Mouse (Mus musculus) embryonic facial prominence, embryonic 15.5 days (tissue): ENCODE data around the gene Pot1b. TPM values are rescaled to one million over a fixed set of nuclear protein-coding genes. Genes with fewer than 3 reads are reported as not detected.

Source experiments
- ATAC-seq: fragments of 200-750 bp; cut with Nextera tagmentation; 2 replicates; pipeline ENCODE4 v1.8.0; 2017; ENCODE audit warnings: low read depth, moderate TSS enrichment; ENCODE audit not compliant: insufficient number of reproducible peaks, low FRiP score, low TSS enrichment
- H3K27ac ChIP-seq: fragments of 300-500 bp; sonication (generic); replicated peaks from 2 replicates; pipeline ENCODE4 v1.5.1; 2015; ENCODE audit warnings: mild to moderate bottlenecking, inconsistent platforms
- H3K27me3 ChIP-seq: fragments of 300-500 bp; sonication (generic); 2 replicates; pipeline ENCODE4 v1.6.1; 2015; ENCODE audit warnings: inconsistent platforms
- H3K36me3 ChIP-seq: fragments of 300-500 bp; sonication (generic); 2 replicates; pipeline ENCODE4 v1.6.1; 2015; ENCODE audit warnings: mild to moderate bottlenecking, inconsistent platforms
- H3K4me1 ChIP-seq: fragments of 300-500 bp; sonication (generic); 2 replicates; pipeline ENCODE4 v1.6.1; 2015; ENCODE audit warnings: inconsistent platforms
- H3K4me2 ChIP-seq: fragments of 300-500 bp; sonication (generic); replicated peaks from 2 replicates; pipeline ENCODE4 v1.6.1; 2015; ENCODE audit warnings: mild to moderate bottlenecking, inconsistent platforms
- H3K4me3 ChIP-seq: fragments of 300-500 bp; sonication (generic); replicated peaks from 2 replicates; pipeline ENCODE4 v1.5.1; 2015; ENCODE audit warnings: mild to moderate bottlenecking, inconsistent platforms
- H3K9ac ChIP-seq: fragments of 300-500 bp; sonication (generic); 2 replicates; pipeline ENCODE4 v1.6.1; 2015; ENCODE audit warnings: inconsistent platforms
- H3K9me3 ChIP-seq: fragments of 300-500 bp; sonication (generic); replicated peaks from 2 replicates; pipeline ENCODE4 v1.6.1; 2016; ENCODE audit warnings: inconsistent platforms
- WGBS: fragments of 180-500 bp; shearing (Covaris S2); methylation state at CpG from one replicate; pipeline ENCODE4 v1.1.7; 2015; 5-methylcytosine and 5-hydroxymethylcytosine counted together
- polyA plus RNA-seq: library from polyadenylated mRNA; unstranded; fragments of >200 nt; fragmentation: Nextera tagmentation; extraction: Ambion mirVana; gene quantifications from 2 replicates; pipeline ENCODE4 v1.2.1, GENCODE M21; 2015

Pot1b gene
- 7.7 and 11.3 TPM in 2 replicates for polyA plus RNA-seq

DNA sequence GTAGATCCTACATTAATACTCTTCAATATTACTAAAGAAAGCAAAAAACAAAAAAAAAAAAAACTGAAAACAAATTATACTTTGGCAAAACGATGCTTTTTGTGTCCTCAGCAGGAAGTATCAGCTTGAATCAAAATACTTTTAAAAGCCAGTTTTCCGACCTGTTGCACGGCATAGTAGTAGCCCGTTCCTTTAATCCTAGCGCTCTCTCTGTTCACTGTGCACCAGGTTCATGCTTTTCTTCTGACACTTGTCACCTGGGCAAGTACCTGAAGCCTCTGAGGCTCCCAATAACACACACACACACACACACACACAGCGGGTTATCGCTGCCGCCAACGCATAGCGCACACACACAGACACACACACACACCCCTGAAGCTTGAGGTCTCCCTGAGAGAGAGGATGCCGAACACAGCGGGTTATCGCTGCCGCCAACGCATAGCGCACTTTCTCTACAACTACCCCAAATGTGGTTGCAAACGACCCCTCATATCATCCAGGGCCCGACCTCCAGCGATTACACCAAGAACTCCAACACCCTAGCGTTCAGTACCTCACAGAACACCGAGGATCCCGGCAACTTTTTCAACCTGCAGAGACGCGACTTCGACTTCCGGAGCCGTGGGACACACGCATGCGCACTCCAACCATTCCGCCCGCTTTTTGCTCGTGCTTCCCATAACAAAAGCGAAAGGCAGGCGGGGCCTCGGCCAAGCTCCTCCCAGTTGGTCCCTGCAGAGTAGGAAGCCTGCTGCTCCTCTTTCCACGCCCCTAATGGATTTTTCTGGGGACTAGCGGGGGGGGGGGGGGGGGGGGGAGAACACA, at the start of gene Pot1b:
Gene Pot1b, minus strand, starts transcription at position 645 of the 828 bp plus-strand sequence.
- peak within 1 kb of the TSS; percentile 71 for H3K27ac ChIP-seq
- ATAC-seq, result peak; percentile 95
- H3K4me2 ChIP-seq, result peak within 1 kb of the TSS; percentile 73

DNA sequence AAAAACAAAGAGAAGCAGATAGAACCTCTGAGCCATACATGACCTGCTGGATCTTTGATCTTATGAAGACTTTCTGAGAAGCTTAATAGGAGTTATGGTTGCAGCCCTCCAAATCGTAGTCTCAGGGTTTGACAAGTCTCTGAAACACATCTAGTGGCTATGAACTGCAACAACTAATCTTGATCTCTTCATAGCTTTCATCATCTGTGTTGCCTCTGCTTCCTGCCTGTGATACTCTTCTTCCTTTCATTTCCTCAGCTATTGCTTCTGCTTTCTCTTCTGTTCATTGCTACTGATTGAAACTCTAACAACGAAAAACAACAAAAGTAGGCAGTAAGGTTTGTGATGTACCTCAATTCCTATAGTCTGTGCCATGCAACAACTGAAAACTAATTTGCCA, 38.7 kb upstream of the Pot1b start:
- no peaks in the 10 kb centered on the region for H3K27me3 ChIP-seq
- no peaks in the 10 kb centered on the region for H3K9me3 ChIP-seq
- H3K4me1 ChIP-seq, result no peaks in the 10 kb centered on the region
- ATAC-seq, result no peak
- H3K4me2 ChIP-seq, result no peak overlapping the region
- no peak overlapping the region for H3K9ac ChIP-seq
- H3K4me3 ChIP-seq, result no peak overlapping the region
- H3K36me3 ChIP-seq, result no peaks in the 10 kb centered on the region
- 76% methylated on average over 2 of the region's 2 CpGs for WGBS
- no peak overlapping the region for H3K27ac ChIP-seq

More for the DNA sequence above, at the start of gene Pot1b:
- WGBS, result under 1% methylated on average over 37 of the region's 37 CpGs
- Histone ChIP-seq H3K36me3 (peaks cover 8% of the 10 kb centered on the region; the same call in 1 of the 2 replicates), H3K9ac (peak within 1 kb of the TSS; percentile 44), H3K27me3 (no peaks in the 10 kb centered on the region), H3K4me1 (no peaks in the 10 kb centered on the region), H3K4me3 (peak within 1 kb of the TSS; percentile 78), H3K9me3 (no peaks in the 10 kb centered on the region)

DNA sequence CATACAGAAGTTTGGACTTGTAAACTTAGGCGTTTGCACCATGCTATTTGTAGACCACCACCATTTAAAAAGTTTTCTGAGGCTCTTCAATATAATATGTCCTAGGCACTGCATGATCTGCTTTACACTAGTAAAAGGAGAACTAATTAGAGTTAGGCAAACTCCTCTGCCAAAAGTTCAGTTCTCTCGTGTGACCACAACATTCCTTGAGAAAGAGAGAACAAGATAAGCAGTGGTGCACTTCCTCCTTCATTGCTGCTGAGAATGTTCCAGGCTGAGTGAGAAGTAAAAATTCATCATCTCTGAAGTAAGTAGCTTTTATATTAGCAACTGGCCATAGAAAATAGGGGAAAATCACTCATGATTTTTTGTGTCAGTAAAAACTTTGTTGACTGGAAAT, 37.4 kb upstream of the Pot1b start, which contains the start of gene Adgre4:
Gene Adgre4, plus strand, starts transcription at position 199 of the 400 bp plus-strand sequence.
- no peak within 1 kb of the TSS for H3K9ac ChIP-seq
- no peaks in the 10 kb centered on the region for H3K9me3 ChIP-seq
- WGBS, result 53% methylated on average over 2 of the region's 2 CpGs
- H3K27ac ChIP-seq, result no peak within 1 kb of the TSS
- ATAC-seq, result no peak
- no peaks in the 10 kb centered on the region for H3K27me3 ChIP-seq
- no peak within 1 kb of the TSS for H3K4me2 ChIP-seq
- H3K4me1 ChIP-seq, result no peaks in the 10 kb centered on the region
- H3K4me3 ChIP-seq, result no peak within 1 kb of the TSS
- no peaks in the 10 kb centered on the region for H3K36me3 ChIP-seq

GRCm38 (mm10) chr17:55736675-55737074, 24.2 kb upstream of the Pot1b start:
- no peak for ATAC-seq
- H3K4me1 ChIP-seq, result no peaks in the 10 kb centered on the region
- 88% methylated on average over 1 of the region's 1 CpGs for WGBS

GRCm38 (mm10) chr17:55726193-55726592, 13.8 kb upstream of the Pot1b start:
- H3K27me3 ChIP-seq, result no peaks in the 10 kb centered on the region
- no peak for ATAC-seq

More at GRCm38 (mm10) chr17:55736675-55737074, 24.2 kb upstream of the Pot1b start:
- H3K27ac ChIP-seq, result no peak overlapping the region
- no peak overlapping the region for H3K9ac ChIP-seq
- H3K4me3 ChIP-seq, result no peak overlapping the region
- no peaks in the 10 kb centered on the region for H3K36me3 ChIP-seq
- no peaks in the 10 kb centered on the region for H3K9me3 ChIP-seq
- H3K27me3 ChIP-seq, result no peaks in the 10 kb centered on the region
- no peak overlapping the region for H3K4me2 ChIP-seq

DNA sequence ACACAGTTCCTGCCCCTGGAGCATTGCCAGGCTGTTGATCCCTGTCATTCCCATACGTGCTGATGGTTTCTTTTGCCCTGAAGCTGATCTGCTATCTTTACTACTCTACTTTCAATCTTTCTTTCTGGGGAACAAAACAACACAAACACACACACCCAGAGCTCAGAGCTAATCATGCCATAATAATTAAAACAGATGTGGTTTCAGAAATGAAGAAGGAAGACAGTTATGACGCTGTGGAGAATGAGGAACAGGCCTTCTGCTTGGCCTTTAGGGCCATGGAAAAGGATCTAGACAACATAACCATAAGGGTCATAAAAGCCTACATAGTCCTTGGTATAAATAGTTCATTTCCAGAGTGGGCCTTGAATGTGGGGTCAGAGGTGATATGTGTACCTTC, 9.8 kb upstream of the Pot1b start:
- no peak overlapping the region for H3K9ac ChIP-seq
- H3K9me3 ChIP-seq, result no peaks in the 10 kb centered on the region
- 49% methylated on average over 2 of the region's 2 CpGs for WGBS
- H3K27me3 ChIP-seq, result no peaks in the 10 kb centered on the region
- H3K4me1 ChIP-seq, result no peaks in the 10 kb centered on the region
- ATAC-seq, result no peak
- no peak overlapping the region for H3K27ac ChIP-seq
- H3K4me3 ChIP-seq, result no peak overlapping the region
- H3K36me3 ChIP-seq, result no peaks in the 10 kb centered on the region
- no peak overlapping the region for H3K4me2 ChIP-seq

More at GRCm38 (mm10) chr17:55726193-55726592, 13.8 kb upstream of the Pot1b start:
- Histone ChIP-seq H3K9me3 (no peaks in the 10 kb centered on the region), H3K4me1 (no peaks in the 10 kb centered on the region), H3K4me3 (no peak overlapping the region), H3K9ac (no peak overlapping the region), H3K4me2 (no peak overlapping the region), H3K36me3 (no peaks in the 10 kb centered on the region), H3K27ac (no peak overlapping the region)
- WGBS, result 60% methylated on average over 2 of the region's 2 CpGs

GRCm38 (mm10) chr17:55721270-55721669, 8.8 kb upstream of the Pot1b start:
- H3K9me3 ChIP-seq, result no peaks in the 10 kb centered on the region
- H3K36me3 ChIP-seq, result no peaks in the 10 kb centered on the region
- H3K9ac ChIP-seq, result no peak overlapping the region
- H3K4me3 ChIP-seq, result no peak overlapping the region
- no peak for ATAC-seq
- no peak overlapping the region for H3K4me2 ChIP-seq
- no peaks in the 10 kb centered on the region for H3K27me3 ChIP-seq
- H3K27ac ChIP-seq, result no peak overlapping the region
- H3K4me1 ChIP-seq, result no peaks in the 10 kb centered on the region
- 39% methylated on average over 1 of the region's 1 CpGs for WGBS

- no peaks in the 10 kb centered on the region for H3K9me3 ChIP-seq
- ATAC-seq, result no peak
- no peak overlapping the region for H3K9ac ChIP-seq
- WGBS, result 74% methylated on average over 5 of the region's 5 CpGs
- H3K27ac ChIP-seq, result no peak overlapping the region
- H3K4me3 ChIP-seq, result no peak overlapping the region
- H3K27me3 ChIP-seq, result no peaks in the 10 kb centered on the region
- no peaks in the 10 kb centered on the region for H3K4me1 ChIP-seq
- 0 out of 2 replicates have a peak, but pooled peaks cover 10% of the 10 kb centered on the region for H3K36me3 ChIP-seq
- H3K4me2 ChIP-seq, result no peak overlapping the region
These were observed 9.6 kb downstream of the Pot1b start for GRCm38 (mm10) chr17:55702865-55703264.

GRCm38 (mm10) chr17:55702161-55702820, 10.1 kb downstream of the Pot1b start:
- H3K4me3 ChIP-seq, result no peak overlapping the region
- H3K4me2 ChIP-seq, result no peak overlapping the region
- no peaks in the 10 kb centered on the region for H3K4me1 ChIP-seq
- H3K9ac ChIP-seq, result no peak overlapping the region
- no peaks in the 10 kb centered on the region for H3K9me3 ChIP-seq
- no peak for ATAC-seq
- H3K27ac ChIP-seq, result no peak overlapping the region
- WGBS, result 67% methylated on average over 3 of the region's 3 CpGs
- peaks cover 13% of the 10 kb centered on the region; the same call in 1 of the 2 replicates for H3K36me3 ChIP-seq
- H3K27me3 ChIP-seq, result no peaks in the 10 kb centered on the region

DNA sequence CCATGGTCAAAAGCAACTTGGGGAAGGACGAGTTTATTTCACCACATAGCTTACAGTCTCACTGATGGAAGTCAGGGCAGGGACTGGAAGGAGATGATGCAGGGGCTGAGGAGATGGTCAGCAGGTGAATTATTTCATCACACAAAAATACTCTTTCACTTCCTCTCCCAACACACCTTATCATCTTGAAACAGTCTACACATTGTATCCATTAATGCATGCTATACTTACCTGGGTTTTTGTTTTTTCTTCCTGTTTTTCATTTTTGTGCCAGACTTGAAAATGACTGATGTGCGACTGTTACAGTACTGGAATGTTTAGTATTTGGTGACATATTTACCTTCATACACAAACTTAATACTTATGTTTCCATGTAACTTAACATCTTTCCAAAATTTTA, 13.0 kb downstream of the Pot1b start:
- Histone ChIP-seq H3K27me3 (no peaks in the 10 kb centered on the region), H3K4me3 (no peak overlapping the region), H3K36me3 (peaks cover 18% of the 10 kb centered on the region; the same call in 1 of the 2 replicates), H3K9me3 (no peaks in the 10 kb centered on the region), H3K9ac (no peak overlapping the region), H3K4me1 (no peaks in the 10 kb centered on the region), H3K4me2 (no peak overlapping the region), H3K27ac (no peak overlapping the region)
- 89% methylated on average over 2 of the region's 2 CpGs for WGBS
- no peak for ATAC-seq

GRCm38 (mm10) chr17:55661099-55661498, 51.3 kb downstream of the Pot1b start:
- Histone ChIP-seq H3K4me2 (no peak overlapping the region), H3K36me3 (peaks cover 21% of the 10 kb centered on the region), H3K4me1 (no peaks in the 10 kb centered on the region), H3K27ac (no peak overlapping the region), H3K4me3 (no peak overlapping the region), H3K27me3 (no peaks in the 10 kb centered on the region), H3K9me3 (no peaks in the 10 kb centered on the region), H3K9ac (no peak overlapping the region)
- WGBS, result 83% methylated on average over 2 of the region's 2 CpGs
- no peak for ATAC-seq
